Comparison of ENCODE assay signal across 7 mouse cellular contexts in the genomic region with DNA sequence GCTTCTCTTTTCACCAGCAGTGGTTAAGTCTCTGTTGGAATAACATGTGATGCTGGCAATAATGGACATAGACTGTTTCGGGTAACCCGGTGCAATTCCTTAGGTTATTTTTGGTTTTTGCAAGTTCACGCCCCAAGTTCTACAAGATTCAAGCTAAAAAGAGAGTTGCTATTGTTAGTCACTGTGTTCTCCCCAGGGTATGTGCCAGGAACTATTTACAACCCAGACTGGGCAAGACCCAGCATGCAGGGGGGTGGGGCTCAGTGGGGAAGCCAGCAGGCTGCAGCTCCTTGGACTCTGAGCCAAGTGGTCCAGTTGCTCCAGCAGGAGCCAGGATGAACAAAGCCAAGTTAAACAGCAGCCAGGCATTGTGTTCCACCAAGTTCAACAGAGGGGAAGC. TPM values are rescaled to one million over a fixed set of nuclear protein-coding genes. Genes with fewer than 3 reads are reported as not detected.
A peak's percentile ranks its signal among the peaks of the same experiment; 100 is the strongest.
DNase-seq lines count a peak whose midpoint lies in the region; ATAC-seq and TF ChIP-seq lines count a peak whose summit lies in the region.

No protein-coding gene starts in this region.

- in situ Hi-C loops in CH12.LX (cut with MboI; ENCODE audit: low pct_ligation_motif_present, low pct_unique_long_range_greater_than_20kb, low sequenced_read_pairs) = no loop called here

- peak overlapping the region; percentile 70 for H3K4me2 ChIP-seq in CH12.LX (ENCODE audit: insufficient read depth, low read depth, poor library complexity, severe bottlenecking)
- no peak overlapping the region for H3K4me2 ChIP-seq in stomach, embryonic 16.5 days (ENCODE audit: low read depth, low read length)

- peak; percentile 88 for DNase-seq in CH12.LX (ENCODE audit: extremely low read depth)
- peak; percentile 97 for DNase-seq in NIH3T3 (ENCODE audit: low read depth)
- peak; percentile 98 for DNase-seq in fibroblast of lung, adult 2 months (ENCODE audit: low read depth)
- peak; percentile 88 for DNase-seq in heart, postnatal 4 days
- peak; percentile 57 to 78 for DNase-seq in left cerebral cortex, postnatal 25 days (ENCODE audit: low spot score in 2 of 2)
- DNase-seq in thymus, postnatal 10 days (ENCODE audit: low spot score in 2 of 2) = no peak

- intact Hi-C loops in left cerebral cortex, postnatal 25 days (cut with DNase I) = no loop called here

- TF ChIP-seq POLR2A in CH12.LX (IDR thresholded peaks at IDR 0.05; ENCODE audit: low read depth, low read length) = no peak

- no peak overlapping the region for H3K4me3 ChIP-seq in CH12.LX (replicated peaks in 1 of 3; ENCODE audit: low read depth in 2 of 3, low read length in 2 of 3, poor library complexity in 1 of 3)
- H3K4me3 ChIP-seq in stomach, embryonic 16.5 days (replicated peaks; ENCODE audit: low read length) = no peak overlapping the region

- peak; percentile 94 for TF ChIP-seq EP300 in CH12.LX (IDR thresholded peaks at IDR 0.05; ENCODE audit: low read length)

- no peak overlapping the region; the same call in 1 of the 2 replicates for H3K9ac ChIP-seq in CH12.LX (ENCODE audit: insufficient read depth, low read depth)
- no peak overlapping the region for H3K9ac ChIP-seq in stomach, embryonic 16.5 days (ENCODE audit: low read length)

- ATAC-seq in stomach, embryonic 16.5 days (ENCODE audit: insufficient read depth, low FRiP score) = no peak

- peaks cover 21% of the 10 kb centered on the region for H3K79me2 ChIP-seq in CH12.LX (replicated peaks; ENCODE audit: control insufficient read depth, extremely low read depth, insufficient read depth, poor library complexity, severe bottlenecking)

- no peak for TF ChIP-seq RAD21 in CH12.LX (IDR thresholded peaks at IDR 0.05; ENCODE audit: low read depth, low read length)

- H3K4me1 ChIP-seq in CH12.LX (ENCODE audit: control insufficient read depth in 1 of 2, insufficient read depth in 2 of 2) = peaks cover 23 to 53% of the 10 kb centered on the region in 2 experiments; a peak in 3 of 4 replicates
- peaks cover 14% of the 10 kb centered on the region for H3K4me1 ChIP-seq in stomach, embryonic 16.5 days (ENCODE audit: control insufficient read depth, insufficient read depth, low read length)

- no peaks in the 10 kb centered on the region for H3K27me3 ChIP-seq in CH12.LX (replicated peaks)
- H3K27me3 ChIP-seq in stomach, embryonic 16.5 days (ENCODE audit: control insufficient read depth, insufficient read depth, low read length) = no peaks in the 10 kb centered on the region

- H3K9me3 ChIP-seq in CH12.LX (replicated peaks; ENCODE audit: low read length) = no peaks in the 10 kb centered on the region
- no peaks in the 10 kb centered on the region for H3K9me3 ChIP-seq in stomach, embryonic 16.5 days (replicated peaks; ENCODE audit: control insufficient read depth, low read length)

- H3K27ac ChIP-seq in CH12.LX (ENCODE audit: insufficient read depth, low read depth) = peak overlapping the region; percentile 85
- H3K27ac ChIP-seq in stomach, embryonic 16.5 days (ENCODE audit: low read length) = peak overlapping the region; percentile 41; the same call in 1 of the 2 replicates

- peaks cover 0 to 3% of the 10 kb centered on the region in 2 experiments for H3K36me3 ChIP-seq in CH12.LX (replicated peaks in 1 of 2; ENCODE audit: control insufficient read depth in 1 of 2, insufficient read depth in 1 of 2, low read length in 1 of 2)
- no peaks in the 10 kb centered on the region for H3K36me3 ChIP-seq in stomach, embryonic 16.5 days (ENCODE audit: control insufficient read depth, insufficient read depth, low read length)

- WGBS in stomach, embryonic 16.5 days = 69% methylated on average over 3 of the region's 3 CpGs

- dilution Hi-C loops in CH12.LX (cut with MboI; ENCODE audit: extremely low pct_ligation_motif_present, extremely low pct_unique_long_range_greater_than_20kb, low sequenced_read_pairs) = no loop called here

- TF ChIP-seq CTCF in CH12.LX (conservative IDR thresholded peaks at IDR 0.05 in 1 of 2, IDR thresholded peaks at IDR 0.05 in 1 of 2; ENCODE audit: low read depth in 2 of 2, low read length in 2 of 2) = no peak

TF ChIP-seq in CH12.LX, 34 proteins besides CTCF, POLR2A, EP300 and RAD21:
- TF ChIP-seq ELF1 (IDR thresholded peaks at IDR 0.05; ENCODE audit: low read depth, low read length) (peak; percentile 56; the same call in 1 of the 2 replicates), RCOR1 (conservative IDR thresholded peaks at IDR 0.05; ENCODE audit: low read depth, low read length) (peak; percentile 89), TCF12 (IDR thresholded peaks at IDR 0.05; ENCODE audit: low read depth, low read length) (peak; percentile 93), TBP (conservative IDR thresholded peaks at IDR 0.05; ENCODE audit: low read depth, low read length) (no peak), MEF2A (IDR thresholded peaks at IDR 0.05; ENCODE audit: borderline replicate concordance, low read depth, low read length) (peak; percentile 100), USF1 (IDR thresholded peaks at IDR 0.05; ENCODE audit: low read depth, low read length) (peak; percentile 34), HCFC1 (IDR thresholded peaks at IDR 0.05; ENCODE audit: low read depth, low read length) (peak; percentile 55), ZNF384 (IDR thresholded peaks at IDR 0.05; ENCODE audit: low read depth, low read length) (peak; percentile 44), ZKSCAN1 (IDR thresholded peaks at IDR 0.05; ENCODE audit: borderline replicate concordance, low read depth, low read length) (no peak), GABPA (IDR thresholded peaks at IDR 0.05; ENCODE audit: insufficient replicate concordance, low read depth, low read length) (no peak), SMC3 (IDR thresholded peaks at IDR 0.05; ENCODE audit: low read depth, low read length) (no peak), JUND (conservative IDR thresholded peaks at IDR 0.05; ENCODE audit: low read depth, low read length) (peak; percentile 35), BHLHE40 (IDR thresholded peaks at IDR 0.05; ENCODE audit: low read depth, low read length) (peak; percentile 89), MAFK (IDR thresholded peaks at IDR 0.05; ENCODE audit: insufficient replicate concordance, low read length) (peak; percentile 83), MAZ (IDR thresholded peaks at IDR 0.05; ENCODE audit: low read depth, low read length) (peak; percentile 89; the same call in 1 of the 2 replicates), IRF4 (IDR thresholded peaks at IDR 0.05; ENCODE audit: low read depth, low read length) (peak; percentile 91), ZC3H11A (IDR thresholded peaks at IDR 0.05; ENCODE audit: low read depth, low read length) (no peak), PAX5 (IDR thresholded peaks at IDR 0.05; ENCODE audit: low read length) (no peak), CHD2 (IDR thresholded peaks at IDR 0.05; ENCODE audit: low read length) (peak; percentile 90), KAT2A (IDR thresholded peaks at IDR 0.05; ENCODE audit: insufficient replicate concordance, low read length) (peak; percentile 75; the same call in 1 of the 2 replicates), MAX (IDR thresholded peaks at IDR 0.05; ENCODE audit: low read length) (peak; percentile 84), POLR2AphosphoS2 (IDR thresholded peaks at IDR 0.05; ENCODE audit: low read depth, low read length) (no peak), JUN (IDR thresholded peaks at IDR 0.05; ENCODE audit: insufficient read depth, low read depth, low read length) (peak; percentile 28; the same call in 1 of the 2 replicates), E2F4 (IDR thresholded peaks at IDR 0.05; ENCODE audit: insufficient replicate concordance, low read depth, low read length) (no peak), ZMIZ1 (IDR thresholded peaks at IDR 0.05; ENCODE audit: low read depth, low read length) (no peak), ETS1 (conservative IDR thresholded peaks at IDR 0.05; ENCODE audit: low read depth, low read length) (peak; percentile 96), MYC (IDR thresholded peaks at IDR 0.05; ENCODE audit: low read depth, low read length) (peak; percentile 63; the same call in 1 of the 2 replicates), NELFE (IDR thresholded peaks at IDR 0.05; ENCODE audit: low read depth, low read length) (0 out of 2 replicates have a peak, but pooled peaks have one; percentile 54), UBTF (IDR thresholded peaks at IDR 0.05; ENCODE audit: low read depth, low read length) (0 out of 2 replicates have a peak, but pooled peaks have one; percentile 65), NRF1 (IDR thresholded peaks at IDR 0.05; ENCODE audit: low read depth, low read length) (no peak; the same call in 1 of the 2 replicates), CHD1 (IDR thresholded peaks at IDR 0.05; ENCODE audit: low read depth, low read length) (peak; percentile 100), SIN3A (IDR thresholded peaks at IDR 0.05; ENCODE audit: low read length) (peak; percentile 92), USF2 (conservative IDR thresholded peaks at IDR 0.05; ENCODE audit: low read depth, low read length) (no peak; the same call in 1 of the 2 replicates)
TF ChIP-seq in CH12.LX: peak in this region for 22.

RNA-seq across cellular contexts. Expression of a gene that starts 2.8 kb away (rescaled TPM):
- total RNA-seq in CH12.LX (2012; rRNA removed) (17.8 and 18.8 TPM in 2 replicates), CH12.LX (2014; rRNA removed) (16.6 and 16.9 TPM in 2 replicates)
- polyA plus RNA-seq in CH12.LX (2012; ENCODE audit: insufficient read length, low read depth) = 28.9 and 33.0 TPM in 2 replicates
- total RNA-seq in heart, postnatal 4 days (2021) = 1 to 10 TPM; 7.2 to 8.3 TPM
- total RNA-seq in left cerebral cortex, postnatal 25 days (2021) = 10 to 100 TPM; 16.6 to 19.1 TPM
- 35.7 and 37.6 TPM in 2 replicates for polyA plus RNA-seq in stomach, embryonic 16.5 days (2015; fragmentation: Nextera tagmentation; extraction: Ambion mirVana)

Comparison
In these comparisons a context has a peak if more than half of its experiments do, and no peak if none do; other contexts are left out.
1. DNase-seq: peak in CH12.LX (single experiment), NIH3T3 (single experiment), fibroblast of lung, adult 2 months (single experiment), heart, postnatal 4 days (single experiment) and left cerebral cortex, postnatal 25 days (2 of 2); none in thymus, postnatal 10 days (0 of 2).